Mouse (Mus musculus) heart, embryonic 13.5 days (tissue): ENCODE results near the gene Gpr132. TPM values are rescaled to one million over a fixed set of nuclear protein-coding genes. Genes with fewer than 3 reads are reported as not detected.

Experiments used
- ATAC-seq: fragments of 200-750 bp; cut with Nextera tagmentation; 2 replicates; pipeline ENCODE4 v1.8.0; 2017; ENCODE audit warnings: moderate TSS enrichment; ENCODE audit not compliant: insufficient number of reproducible peaks, low FRiP score, low TSS enrichment; ENCODE audit errors: extremely low read depth
- H3K27ac ChIP-seq: fragments of 300-500 bp; sonication (generic); replicated peaks from 2 replicates; pipeline ENCODE4 v1.5.1; 2015; ENCODE audit warnings: moderate library complexity, mild to moderate bottlenecking, inconsistent platforms
- H3K27me3 ChIP-seq: fragments of 300-500 bp; sonication (generic); replicated peaks from 2 replicates; pipeline ENCODE4 v1.6.1; 2015; ENCODE audit warnings: mild to moderate bottlenecking, inconsistent platforms
- H3K36me3 ChIP-seq: fragments of 300-500 bp; sonication (generic); 2 replicates; pipeline ENCODE4 v1.6.1; 2015; ENCODE audit warnings: mild to moderate bottlenecking, inconsistent platforms
- H3K4me1 ChIP-seq: fragments of 300-500 bp; sonication (generic); 2 replicates; pipeline ENCODE4 v1.6.1; 2015; ENCODE audit warnings: inconsistent platforms
- H3K4me2 ChIP-seq: fragments of 300-500 bp; sonication (generic); 2 replicates; pipeline ENCODE4 v1.6.1; 2015; ENCODE audit warnings: inconsistent platforms, mild to moderate bottlenecking, moderate library complexity
- H3K4me3 ChIP-seq: fragments of 300-500 bp; sonication (generic); 2 replicates; pipeline ENCODE4 v1.5.1; 2015; ENCODE audit warnings: moderate library complexity, mild to moderate bottlenecking, inconsistent platforms
- H3K9ac ChIP-seq: fragments of 300-500 bp; sonication (generic); 2 replicates; pipeline ENCODE4 v1.6.1; 2015; ENCODE audit warnings: inconsistent platforms, mild to moderate bottlenecking, moderate library complexity
- H3K9me3 ChIP-seq: fragments of 300-500 bp; sonication (generic); 2 replicates; pipeline ENCODE4 v1.6.1; 2016; ENCODE audit warnings: inconsistent platforms
- WGBS: fragments of 180-500 bp; shearing (Covaris S2); methylation state at CpG from one replicate; pipeline ENCODE4 v1.1.7; 2015; ENCODE audit warnings: mixed read lengths; 5-methylcytosine and 5-hydroxymethylcytosine counted together
- polyA plus RNA-seq: library from polyadenylated mRNA; unstranded; fragments of >200 nt; fragmentation: Nextera tagmentation; extraction: Ambion mirVana; gene quantifications from 2 replicates; pipeline ENCODE4 v1.2.1, GENCODE M21; 2015

Gene Gpr132
- polyA plus RNA-seq, 1 experiment from 2014 or later = 0.16 TPM

- H3K9ac ChIP-seq = no peak overlapping the region
These were observed 32.6 kb upstream of the Gpr132 start for GRCm38 (mm10) chr12:112900641-112901040.

GRCm38 (mm10) chr12:112898960-112899359 lies 30.9 kb upstream of the Gpr132 start:
- H3K4me1 ChIP-seq = peaks cover 23% of the 10 kb centered on the region
- peaks cover 36% of the 10 kb centered on the region for H3K27me3 ChIP-seq
- no peak overlapping the region for H3K27ac ChIP-seq
- ATAC-seq = no peak
- no peak overlapping the region for H3K4me3 ChIP-seq
- no peaks in the 10 kb centered on the region for H3K36me3 ChIP-seq
- no peak overlapping the region for H3K9ac ChIP-seq
- WGBS = 62% methylated on average over 4 of the region's 4 CpGs
- H3K4me2 ChIP-seq = no peak overlapping the region
- no peaks in the 10 kb centered on the region for H3K9me3 ChIP-seq

More at GRCm38 (mm10) chr12:112900641-112901040, 32.6 kb upstream of the Gpr132 start:
- Histone ChIP-seq H3K4me3 (no peak overlapping the region), H3K27me3 (peaks cover 32% of the 10 kb centered on the region), H3K9me3 (no peaks in the 10 kb centered on the region), H3K4me1 (peaks cover 18% of the 10 kb centered on the region), H3K36me3 (no peaks in the 10 kb centered on the region), H3K27ac (no peak overlapping the region), H3K4me2 (no peak overlapping the region)
- 77% methylated on average over 9 of the region's 9 CpGs for WGBS
- no peak for ATAC-seq

GRCm38 (mm10) chr12:112898351-112898750 lies 30.3 kb upstream of the Gpr132 start:
- H3K9ac ChIP-seq = no peak overlapping the region
- H3K36me3 ChIP-seq = no peaks in the 10 kb centered on the region
- H3K4me3 ChIP-seq = no peak overlapping the region
- no peak overlapping the region for H3K4me2 ChIP-seq
- no peak for ATAC-seq
- 67% methylated on average over 12 of the region's 12 CpGs for WGBS
- no peaks in the 10 kb centered on the region for H3K9me3 ChIP-seq
- H3K4me1 ChIP-seq = peaks cover 20% of the 10 kb centered on the region
- peaks cover 39% of the 10 kb centered on the region for H3K27me3 ChIP-seq
- H3K27ac ChIP-seq = no peak overlapping the region

GRCm38 (mm10) chr12:112897522-112898212 lies 29.6 kb upstream of the Gpr132 start:
- 0 out of 2 replicates have a peak overlapping the region, but pooled peaks have one; percentile 28 for H3K27ac ChIP-seq

GRCm38 (mm10) chr12:112894969-112895368 lies 26.9 kb upstream of the Gpr132 start:
- H3K9me3 ChIP-seq = no peaks in the 10 kb centered on the region
- peaks cover 32% of the 10 kb centered on the region for H3K27me3 ChIP-seq
- ATAC-seq = no peak
- H3K9ac ChIP-seq = 0 out of 2 replicates have a peak overlapping the region, but pooled peaks have one; percentile 9
- WGBS = 42% methylated on average over 4 of the region's 4 CpGs
- H3K27ac ChIP-seq = peak overlapping the region; percentile 17; the same call in 1 of the 2 replicates
- H3K4me2 ChIP-seq = peak overlapping the region; percentile 11; the same call in 1 of the 2 replicates
- no peaks in the 10 kb centered on the region for H3K36me3 ChIP-seq
- no peak overlapping the region for H3K4me3 ChIP-seq
- peaks cover 20% of the 10 kb centered on the region for H3K4me1 ChIP-seq

More at GRCm38 (mm10) chr12:112897522-112898212, 29.6 kb upstream of the Gpr132 start:
- H3K4me3 ChIP-seq = no peak overlapping the region
- peak; percentile 64 for ATAC-seq
- H3K9ac ChIP-seq = 0 out of 2 replicates have a peak overlapping the region, but pooled peaks have one; percentile 33
- H3K4me2 ChIP-seq = peak overlapping the region; percentile 49
- peaks cover 20% of the 10 kb centered on the region for H3K4me1 ChIP-seq
- H3K27me3 ChIP-seq = peaks cover 45% of the 10 kb centered on the region
- WGBS = 29% methylated on average over 16 of the region's 16 CpGs
- no peaks in the 10 kb centered on the region for H3K9me3 ChIP-seq
- H3K36me3 ChIP-seq = no peaks in the 10 kb centered on the region

- peaks cover 32% of the 10 kb centered on the region for H3K27me3 ChIP-seq
- no peak overlapping the region; the same call in 1 of the 2 replicates for H3K9ac ChIP-seq
- no peak overlapping the region for H3K27ac ChIP-seq
- no peak overlapping the region for H3K4me3 ChIP-seq
- WGBS = 61% methylated on average over 11 of the region's 11 CpGs
- H3K36me3 ChIP-seq = no peaks in the 10 kb centered on the region
- H3K4me2 ChIP-seq = peak overlapping the region; percentile 11; the same call in 1 of the 2 replicates
- H3K9me3 ChIP-seq = no peaks in the 10 kb centered on the region
- ATAC-seq = no peak
- H3K4me1 ChIP-seq = peaks cover 20% of the 10 kb centered on the region
These were observed 26.4 kb upstream of the Gpr132 start for GRCm38 (mm10) chr12:112894303-112894884.

GRCm38 (mm10) chr12:112885465-112885864 lies 17.4 kb upstream of the Gpr132 start:
- WGBS = 63% methylated on average over 7 of the region's 7 CpGs
- peaks cover 22% of the 10 kb centered on the region for H3K27me3 ChIP-seq
- no peaks in the 10 kb centered on the region for H3K9me3 ChIP-seq
- H3K4me1 ChIP-seq = no peaks in the 10 kb centered on the region
- no peak overlapping the region for H3K4me2 ChIP-seq
- H3K9ac ChIP-seq = no peak overlapping the region
- no peaks in the 10 kb centered on the region for H3K36me3 ChIP-seq
- H3K27ac ChIP-seq = no peak overlapping the region
- no peak overlapping the region for H3K4me3 ChIP-seq
- no peak for ATAC-seq

GRCm38 (mm10) chr12:112881301-112881815 lies 13.3 kb upstream of the Gpr132 start:
- no peak overlapping the region for H3K4me2 ChIP-seq
- no peaks in the 10 kb centered on the region for H3K9me3 ChIP-seq
- H3K9ac ChIP-seq = no peak overlapping the region
- H3K27me3 ChIP-seq = peaks cover 63% of the 10 kb centered on the region
- no peak overlapping the region for H3K27ac ChIP-seq
- H3K4me3 ChIP-seq = no peak overlapping the region
- no peak for ATAC-seq
- WGBS = 49% methylated on average over 6 of the region's 6 CpGs
- H3K4me1 ChIP-seq = peaks cover 18% of the 10 kb centered on the region
- no peaks in the 10 kb centered on the region for H3K36me3 ChIP-seq

- WGBS = 60% methylated on average over 4 of the region's 4 CpGs
- H3K4me2 ChIP-seq = no peak overlapping the region
- H3K27ac ChIP-seq = no peak overlapping the region
- H3K9me3 ChIP-seq = no peaks in the 10 kb centered on the region
- H3K27me3 ChIP-seq = peaks cover 67% of the 10 kb centered on the region
- H3K4me1 ChIP-seq = peaks cover 25% of the 10 kb centered on the region
- no peak for ATAC-seq
- H3K4me3 ChIP-seq = no peak overlapping the region
- no peak overlapping the region for H3K9ac ChIP-seq
- H3K36me3 ChIP-seq = no peaks in the 10 kb centered on the region
These were observed 12.6 kb upstream of the Gpr132 start for GRCm38 (mm10) chr12:112880661-112881060.

GRCm38 (mm10) chr12:112879731-112880130 lies 11.7 kb upstream of the Gpr132 start:
- Histone ChIP-seq H3K27ac (no peak overlapping the region), H3K27me3 (peaks cover 68% of the 10 kb centered on the region), H3K4me2 (no peak overlapping the region), H3K36me3 (no peaks in the 10 kb centered on the region), H3K4me3 (no peak overlapping the region), H3K9me3 (no peaks in the 10 kb centered on the region), H3K4me1 (peaks cover 25% of the 10 kb centered on the region), H3K9ac (no peak overlapping the region)
- ATAC-seq = no peak
- 71% methylated on average over 5 of the region's 5 CpGs for WGBS

- no peak for ATAC-seq
- Histone ChIP-seq H3K27ac (no peak overlapping the region), H3K4me3 (peak overlapping the region; percentile 52), H3K27me3 (peaks cover 87% of the 10 kb centered on the region), H3K4me2 (peak overlapping the region; percentile 82), H3K36me3 (no peaks in the 10 kb centered on the region), H3K9ac (peak overlapping the region; percentile 73), H3K4me1 (peaks cover 36% of the 10 kb centered on the region), H3K9me3 (no peaks in the 10 kb centered on the region)
- WGBS = under 1% methylated on average over 32 of the region's 37 CpGs
These were observed 9.6 kb upstream of the Gpr132 start for GRCm38 (mm10) chr12:112877607-112878020.
